Mouse (Mus musculus): ENCODE measurements around the gene Foxi2. TPM values are rescaled to one million over a fixed set of nuclear protein-coding genes. Genes with fewer than 3 reads are reported as not detected.
A peak's percentile ranks its signal among the peaks of the same experiment; 100 is the strongest.

Gene Foxi2
- polyA plus RNA-seq, 1 experiment from 2014 or later: not detected

GRCm38 (mm10) chr7:135397096-135397495, 13.0 kb upstream of the Foxi2 start:
- H3K9ac ChIP-seq (ENCODE audit: low read depth, low read length): no peak overlapping the region
- 43% methylated on average over 6 of the region's 6 CpGs for WGBS

GRCm38 (mm10) chr7:135397874-135398273, 12.2 kb upstream of the Foxi2 start:
- H3K4me3 ChIP-seq (ENCODE audit: low read length): no peak overlapping the region
- 33% methylated on average over 5 of the region's 5 CpGs for WGBS
- H3K27me3 ChIP-seq (replicated peaks; ENCODE audit: control insufficient read depth, insufficient read depth, low read length): 0 out of 2 replicates have a peak, but pooled peaks cover 3% of the 10 kb centered on the region
- no peaks in the 10 kb centered on the region for H3K36me3 ChIP-seq (ENCODE audit: control insufficient read depth, insufficient read depth, low read length)
- H3K9me3 ChIP-seq (ENCODE audit: control insufficient read depth, low read length): no peaks in the 10 kb centered on the region
- no peak for ATAC-seq
- no peak overlapping the region for H3K9ac ChIP-seq (ENCODE audit: low read depth, low read length)
- H3K27ac ChIP-seq (ENCODE audit: low read length): no peak overlapping the region
- no peak overlapping the region for H3K4me2 ChIP-seq (ENCODE audit: low read depth, low read length)
- H3K4me1 ChIP-seq (ENCODE audit: control insufficient read depth, insufficient read depth, low read length): no peaks in the 10 kb centered on the region

More at GRCm38 (mm10) chr7:135397096-135397495, 13.0 kb upstream of the Foxi2 start:
- Histone ChIP-seq H3K4me3 (ENCODE audit: low read length) (no peak overlapping the region), H3K4me1 (ENCODE audit: control insufficient read depth, insufficient read depth, low read length) (no peaks in the 10 kb centered on the region), H3K27me3 (replicated peaks; ENCODE audit: control insufficient read depth, insufficient read depth, low read length) (0 out of 2 replicates have a peak, but pooled peaks cover 3% of the 10 kb centered on the region), H3K9me3 (ENCODE audit: control insufficient read depth, low read length) (no peaks in the 10 kb centered on the region), H3K4me2 (ENCODE audit: low read depth, low read length) (no peak overlapping the region), H3K36me3 (ENCODE audit: control insufficient read depth, insufficient read depth, low read length) (no peaks in the 10 kb centered on the region), H3K27ac (ENCODE audit: low read length) (no peak overlapping the region)
- no peak for ATAC-seq

- no peak overlapping the region for H3K4me3 ChIP-seq (ENCODE audit: low read length)
- 17% methylated on average over 5 of the region's 5 CpGs for WGBS
- H3K4me1 ChIP-seq (ENCODE audit: control insufficient read depth, insufficient read depth, low read length): no peaks in the 10 kb centered on the region
- H3K9me3 ChIP-seq (ENCODE audit: control insufficient read depth, low read length): no peaks in the 10 kb centered on the region
- no peak overlapping the region for H3K9ac ChIP-seq (ENCODE audit: low read depth, low read length)
- no peak overlapping the region for H3K27ac ChIP-seq (ENCODE audit: low read length)
- peak; percentile 58; the same call in 1 of the 2 replicates for ATAC-seq
- 0 out of 2 replicates have a peak, but pooled peaks cover 3% of the 10 kb centered on the region for H3K27me3 ChIP-seq (replicated peaks; ENCODE audit: control insufficient read depth, insufficient read depth, low read length)
- H3K4me2 ChIP-seq (ENCODE audit: low read depth, low read length): no peak overlapping the region
- H3K36me3 ChIP-seq (ENCODE audit: control insufficient read depth, insufficient read depth, low read length): no peaks in the 10 kb centered on the region
Observed at GRCm38 (mm10) chr7:135403416-135403815, 6.7 kb upstream of the Foxi2 start.

- no peak overlapping the region for H3K27ac ChIP-seq (ENCODE audit: low read length)
- H3K9ac ChIP-seq (ENCODE audit: low read depth, low read length): no peak overlapping the region
- peaks cover 6% of the 10 kb centered on the region; the same call in 1 of the 2 replicates for H3K4me1 ChIP-seq (ENCODE audit: control insufficient read depth, insufficient read depth, low read length)
- H3K4me2 ChIP-seq (ENCODE audit: low read depth, low read length): no peak overlapping the region
- H3K27me3 ChIP-seq (replicated peaks; ENCODE audit: control insufficient read depth, insufficient read depth, low read length): peaks cover 28% of the 10 kb centered on the region
- H3K9me3 ChIP-seq (ENCODE audit: control insufficient read depth, low read length): no peaks in the 10 kb centered on the region
- ATAC-seq: no peak
- H3K36me3 ChIP-seq (ENCODE audit: control insufficient read depth, insufficient read depth, low read length): no peaks in the 10 kb centered on the region
- no peak overlapping the region for H3K4me3 ChIP-seq (ENCODE audit: low read length)
- WGBS: 67% methylated on average over 3 of the region's 3 CpGs
Observed at GRCm38 (mm10) chr7:135406761-135407160, 3.3 kb upstream of the Foxi2 start.

GRCm38 (mm10) chr7:135408501-135408900, 1.6 kb upstream of the Foxi2 start:
- H3K9ac ChIP-seq (ENCODE audit: low read depth, low read length): no peak overlapping the region
- H3K4me2 ChIP-seq (ENCODE audit: low read depth, low read length): no peak overlapping the region
- 69% methylated on average over 3 of the region's 3 CpGs for WGBS
- H3K4me1 ChIP-seq (ENCODE audit: control insufficient read depth, insufficient read depth, low read length): peaks cover 6% of the 10 kb centered on the region; the same call in 1 of the 2 replicates
- H3K27me3 ChIP-seq (replicated peaks; ENCODE audit: control insufficient read depth, insufficient read depth, low read length): peaks cover 37% of the 10 kb centered on the region
- no peak overlapping the region for H3K27ac ChIP-seq (ENCODE audit: low read length)
- no peaks in the 10 kb centered on the region for H3K36me3 ChIP-seq (ENCODE audit: control insufficient read depth, insufficient read depth, low read length)
- H3K9me3 ChIP-seq (ENCODE audit: control insufficient read depth, low read length): no peaks in the 10 kb centered on the region
- no peak overlapping the region for H3K4me3 ChIP-seq (ENCODE audit: low read length)
- ATAC-seq: no peak

- no peak for ATAC-seq
- no peak overlapping the region for H3K27ac ChIP-seq (ENCODE audit: low read length)
- H3K9ac ChIP-seq (ENCODE audit: low read depth, low read length): no peak overlapping the region
- no peak overlapping the region for H3K4me2 ChIP-seq (ENCODE audit: low read depth, low read length)
- H3K9me3 ChIP-seq (ENCODE audit: control insufficient read depth, low read length): no peaks in the 10 kb centered on the region
- H3K27me3 ChIP-seq (replicated peaks; ENCODE audit: control insufficient read depth, insufficient read depth, low read length): peaks cover 40% of the 10 kb centered on the region
- H3K36me3 ChIP-seq (ENCODE audit: control insufficient read depth, insufficient read depth, low read length): no peaks in the 10 kb centered on the region
- peaks cover 6% of the 10 kb centered on the region; the same call in 1 of the 2 replicates for H3K4me1 ChIP-seq (ENCODE audit: control insufficient read depth, insufficient read depth, low read length)
- H3K4me3 ChIP-seq (ENCODE audit: low read length): no peak overlapping the region
- 55% methylated on average over 6 of the region's 6 CpGs for WGBS
Observed at GRCm38 (mm10) chr7:135412357-135412756, 2.2 kb downstream of the Foxi2 start.

GRCm38 (mm10) chr7:135428840-135429239, 18.7 kb downstream of the Foxi2 start:
- H3K9ac ChIP-seq (ENCODE audit: low read depth, low read length): no peak overlapping the region

GRCm38 (mm10) chr7:135430903-135431302, 20.8 kb downstream of the Foxi2 start:
- WGBS: 66% methylated on average over 2 of the region's 2 CpGs
- Histone ChIP-seq H3K4me3 (ENCODE audit: low read length) (no peak overlapping the region), H3K9ac (ENCODE audit: low read depth, low read length) (no peak overlapping the region), H3K36me3 (ENCODE audit: control insufficient read depth, insufficient read depth, low read length) (no peaks in the 10 kb centered on the region), H3K27ac (ENCODE audit: low read length) (no peak overlapping the region), H3K27me3 (replicated peaks; ENCODE audit: control insufficient read depth, insufficient read depth, low read length) (no peaks in the 10 kb centered on the region), H3K4me1 (ENCODE audit: control insufficient read depth, insufficient read depth, low read length) (no peaks in the 10 kb centered on the region), H3K4me2 (ENCODE audit: low read depth, low read length) (no peak overlapping the region), H3K9me3 (ENCODE audit: control insufficient read depth, low read length) (no peaks in the 10 kb centered on the region)
- ATAC-seq: no peak

More at GRCm38 (mm10) chr7:135428840-135429239, 18.7 kb downstream of the Foxi2 start:
- H3K36me3 ChIP-seq (ENCODE audit: control insufficient read depth, insufficient read depth, low read length): no peaks in the 10 kb centered on the region
- WGBS: 90% methylated on average over 6 of the region's 6 CpGs
- H3K4me1 ChIP-seq (ENCODE audit: control insufficient read depth, insufficient read depth, low read length): no peaks in the 10 kb centered on the region
- ATAC-seq: no peak
- H3K27ac ChIP-seq (ENCODE audit: low read length): no peak overlapping the region
- H3K9me3 ChIP-seq (ENCODE audit: control insufficient read depth, low read length): no peaks in the 10 kb centered on the region
- H3K27me3 ChIP-seq (replicated peaks; ENCODE audit: control insufficient read depth, insufficient read depth, low read length): no peaks in the 10 kb centered on the region
- H3K4me3 ChIP-seq (ENCODE audit: low read length): no peak overlapping the region
- no peak overlapping the region for H3K4me2 ChIP-seq (ENCODE audit: low read depth, low read length)

GRCm38 (mm10) chr7:135443903-135444302, 33.8 kb downstream of the Foxi2 start:
- Histone ChIP-seq H3K27ac (ENCODE audit: low read length) (no peak overlapping the region), H3K9ac (ENCODE audit: low read depth, low read length) (no peak overlapping the region), H3K9me3 (ENCODE audit: control insufficient read depth, low read length) (no peaks in the 10 kb centered on the region), H3K4me1 (ENCODE audit: control insufficient read depth, insufficient read depth, low read length) (no peaks in the 10 kb centered on the region), H3K27me3 (replicated peaks; ENCODE audit: control insufficient read depth, insufficient read depth, low read length) (no peaks in the 10 kb centered on the region), H3K4me2 (ENCODE audit: low read depth, low read length) (no peak overlapping the region), H3K4me3 (ENCODE audit: low read length) (no peak overlapping the region), H3K36me3 (ENCODE audit: control insufficient read depth, insufficient read depth, low read length) (no peaks in the 10 kb centered on the region)
- ATAC-seq: no peak
- WGBS: 74% methylated on average over 4 of the region's 4 CpGs

- ATAC-seq: no peak
- Histone ChIP-seq H3K4me1 (ENCODE audit: control insufficient read depth, insufficient read depth, low read length) (no peaks in the 10 kb centered on the region), H3K4me2 (ENCODE audit: low read depth, low read length) (no peak overlapping the region), H3K27ac (ENCODE audit: low read length) (no peak overlapping the region), H3K9ac (ENCODE audit: low read depth, low read length) (no peak overlapping the region), H3K27me3 (replicated peaks; ENCODE audit: control insufficient read depth, insufficient read depth, low read length) (no peaks in the 10 kb centered on the region), H3K9me3 (ENCODE audit: control insufficient read depth, low read length) (no peaks in the 10 kb centered on the region), H3K36me3 (ENCODE audit: control insufficient read depth, insufficient read depth, low read length) (no peaks in the 10 kb centered on the region), H3K4me3 (ENCODE audit: low read length) (no peak overlapping the region)
- WGBS: 83% methylated on average over 3 of the region's 3 CpGs
Observed at GRCm38 (mm10) chr7:135451340-135451739, 41.2 kb downstream of the Foxi2 start.
